Mouse (Mus musculus) cortical plate, adult 2 months (tissue): ENCODE measurements around the gene 4930402F06Rik. TPM values are rescaled to one million over a fixed set of nuclear protein-coding genes. Genes with fewer than 3 reads are reported as not detected.

Experiments used
- H3K27ac ChIP-seq: fragments of 200-500 bp; 2 replicates; pipeline ENCODE4 v1.5.1; 2012; ENCODE audit warnings: low read length, control low read depth, inconsistent platforms; ENCODE audit not compliant: insufficient read depth
- H3K4me1 ChIP-seq: fragments of 200-500 bp; 2 replicates; pipeline ENCODE4 v1.6.1; 2011; ENCODE audit warnings: low read length; ENCODE audit not compliant: control insufficient read depth, insufficient read depth
- H3K4me3 ChIP-seq: fragments of 200-500 bp; 2 replicates; pipeline ENCODE4 v1.5.1; 2011; ENCODE audit warnings: mild to moderate bottlenecking, low read length, control low read depth; ENCODE audit not compliant: insufficient read depth
- CTCF ChIP-seq: fragments of 200-500 bp; IDR thresholded peaks from 2 replicates; pipeline ENCODE4 v1.5.1; 2011; ENCODE audit warnings: mild to moderate bottlenecking, control low read depth, low read length; ENCODE audit not compliant: insufficient read depth; ENCODE audit errors: extremely low read depth
- POLR2A ChIP-seq: fragments of 200-500 bp; IDR thresholded peaks from 2 replicates; pipeline ENCODE4 v1.6.1; 2011; ENCODE audit warnings: mild to moderate bottlenecking, low read length, control low read depth; ENCODE audit not compliant: insufficient read depth; ENCODE audit errors: extremely low read depth
- polyA plus RNA-seq: library from polyadenylated mRNA; depleted of rRNA; stranded (reverse); fragments of >200 nt; gene quantifications from 2 replicates; pipeline ENCODE4 v1.2.3, GENCODE M21; 2012

The 4930402F06Rik gene
- polyA plus RNA-seq, 1 experiment, result not detected

DNA sequence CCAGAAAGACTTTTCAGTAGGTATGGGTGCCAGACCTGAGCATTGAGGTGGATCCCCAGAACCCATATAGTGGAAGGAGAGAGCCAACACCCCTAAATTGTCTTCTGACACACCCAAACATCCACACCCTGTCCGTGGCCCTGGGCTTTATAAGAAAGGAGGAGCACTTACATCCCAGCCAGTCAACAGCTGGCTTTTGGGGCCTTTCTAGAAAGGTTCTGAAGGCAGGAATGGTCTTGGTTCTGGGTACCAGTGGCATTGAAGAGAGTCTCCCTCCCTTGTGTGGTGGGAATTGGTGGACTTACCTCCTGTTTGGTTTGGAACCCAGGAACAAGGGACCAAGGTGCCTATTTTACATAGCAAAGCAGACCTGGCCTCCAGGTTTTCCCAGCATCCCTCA is 9.6 kb upstream of the 4930402F06Rik start:
- Histone ChIP-seq H3K4me1 (no peaks in the 10 kb centered on the region), H3K27ac (no peak overlapping the region), H3K4me3 (no peak overlapping the region)
- TF ChIP-seq CTCF (no peak), POLR2A (no peak)

DNA sequence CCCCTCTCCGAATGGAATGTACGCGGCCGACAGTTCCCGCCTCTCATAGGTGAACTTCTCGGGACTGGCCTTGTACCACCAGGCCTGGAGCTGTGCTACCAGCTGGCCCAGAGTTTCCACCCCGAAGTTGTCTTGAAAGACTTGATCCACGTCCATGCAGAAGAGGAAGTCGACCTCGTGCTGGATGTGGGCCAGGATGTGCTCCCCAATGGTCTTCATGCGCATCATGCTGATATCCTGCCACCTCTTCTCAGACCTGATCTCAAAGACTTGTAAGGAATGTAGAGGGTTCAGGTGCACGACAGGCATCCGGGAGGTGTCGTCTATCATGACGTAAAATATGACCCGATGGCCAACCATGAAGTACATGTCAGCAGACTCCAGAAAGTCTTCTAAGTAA is 5.4 kb upstream of the 4930402F06Rik start:
- Histone ChIP-seq H3K27ac (no peak overlapping the region), H3K4me1 (no peaks in the 10 kb centered on the region), H3K4me3 (no peak overlapping the region)
- TF ChIP-seq POLR2A (no peak), CTCF (no peak)

DNA sequence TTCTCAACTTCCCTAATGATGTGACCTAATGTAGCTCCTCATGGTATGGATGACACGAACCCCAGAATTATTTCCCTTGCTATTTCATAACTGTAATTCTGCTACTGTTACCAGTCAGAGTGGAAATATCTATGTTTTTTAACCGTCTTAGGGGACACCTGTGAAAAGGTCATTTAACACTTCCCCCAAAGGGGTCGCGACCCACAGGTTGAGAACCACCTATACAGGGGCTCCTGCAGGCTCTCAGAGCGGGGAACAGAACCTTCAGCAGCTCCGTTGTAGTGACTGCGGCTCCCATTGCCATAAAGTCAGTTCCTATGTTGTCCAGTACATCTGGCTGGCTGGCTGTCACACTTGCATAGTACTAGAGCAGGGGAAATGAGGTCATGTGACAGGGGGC is 3.8 kb upstream of the 4930402F06Rik start:
- no peak for TF ChIP-seq POLR2A
- TF ChIP-seq CTCF, result no peak
- Histone ChIP-seq H3K4me3 (no peak overlapping the region), H3K27ac (no peak overlapping the region), H3K4me1 (peaks cover 3% of the 10 kb centered on the region)

DNA sequence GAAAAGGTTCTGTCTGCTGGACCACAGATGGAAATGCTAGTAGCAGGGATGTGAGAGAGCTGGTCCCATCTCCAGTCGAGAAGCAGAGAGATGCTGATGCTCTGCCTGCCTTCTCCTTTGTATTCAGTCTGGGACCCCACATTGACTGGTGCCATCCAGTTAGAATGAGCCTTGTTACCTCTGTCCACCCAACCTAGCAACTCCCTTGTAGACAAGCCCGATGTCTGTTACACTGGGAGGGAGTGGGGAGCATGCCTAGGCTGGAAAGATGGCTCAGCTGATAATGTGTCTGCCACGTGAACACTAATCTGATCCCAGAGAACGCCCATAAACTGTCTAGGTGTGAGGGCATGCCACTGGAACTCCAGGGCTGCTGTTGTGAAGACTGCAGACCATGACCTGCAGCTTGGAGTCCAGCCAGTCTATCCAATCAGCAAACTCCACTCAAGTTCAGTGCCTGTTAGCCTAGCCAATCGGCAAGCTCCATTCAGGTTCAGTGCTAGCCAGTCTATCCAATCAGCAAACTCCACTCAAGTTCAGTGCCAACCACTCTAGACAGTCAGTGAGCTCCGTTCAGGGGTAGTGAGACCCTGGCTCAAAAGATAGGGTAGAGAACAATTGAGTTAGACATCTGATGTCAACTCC is 1.3 kb upstream of the 4930402F06Rik start:
- H3K4me1 ChIP-seq, result peaks cover 3% of the 10 kb centered on the region
- no peak overlapping the region for H3K4me3 ChIP-seq
- H3K27ac ChIP-seq, result no peak overlapping the region
- TF ChIP-seq CTCF (no peak), POLR2A (no peak)

DNA sequence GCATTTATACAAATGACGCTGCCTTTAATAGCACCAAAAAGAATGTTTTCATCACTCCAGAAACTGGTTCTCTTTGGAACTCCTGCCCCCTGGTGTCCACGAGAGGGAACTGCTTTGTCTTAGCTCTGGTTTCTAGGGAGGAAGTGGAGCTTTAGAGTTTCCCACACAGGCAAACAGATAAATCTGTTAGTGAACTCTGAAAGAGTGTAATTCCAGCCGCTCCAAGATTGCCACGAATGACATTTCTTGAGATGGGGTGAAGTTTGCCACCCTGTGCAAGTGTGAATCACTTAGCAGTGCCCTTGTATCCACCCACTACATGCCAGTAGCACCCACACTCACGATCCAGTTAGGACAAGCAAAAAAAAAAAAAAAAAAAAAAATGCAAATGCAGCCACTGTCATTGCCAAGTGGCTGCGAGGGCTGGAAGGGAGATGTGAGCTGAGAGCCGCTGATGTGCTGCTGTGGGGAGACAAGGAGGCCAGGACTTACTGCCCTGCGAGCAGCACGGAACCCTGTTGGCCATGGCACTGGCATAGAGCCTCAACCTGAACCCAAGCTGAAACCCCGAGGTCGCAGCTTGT is 707 bp upstream of the 4930402F06Rik start:
- H3K4me1 ChIP-seq, result peaks cover 3% of the 10 kb centered on the region
- no peak overlapping the region for H3K4me3 ChIP-seq
- no peak overlapping the region for H3K27ac ChIP-seq
- TF ChIP-seq POLR2A, result no peak
- TF ChIP-seq CTCF, result peak; percentile 84

DNA sequence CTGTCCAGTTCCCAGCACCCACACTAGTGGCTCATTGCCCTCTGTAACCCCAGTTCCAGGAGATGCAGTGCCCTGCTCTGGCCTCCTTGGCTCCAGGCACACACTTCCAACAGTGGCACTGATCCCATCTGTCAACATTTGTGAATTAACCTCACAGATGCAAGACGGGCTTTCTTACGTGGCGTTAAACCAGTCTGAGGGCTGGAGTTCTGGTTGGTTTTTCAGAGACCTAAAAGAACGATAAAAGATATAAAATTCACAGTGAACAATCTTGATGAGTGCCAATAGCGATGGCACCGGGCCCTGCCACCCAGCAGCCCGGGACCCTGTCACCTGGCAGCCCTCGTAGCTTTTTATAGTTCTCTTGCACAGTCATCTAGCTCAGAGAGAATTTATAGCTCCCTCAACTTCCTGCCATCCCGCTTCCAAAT is 11.5 kb downstream of the 4930402F06Rik start:
- no peak overlapping the region for H3K27ac ChIP-seq
- H3K4me1 ChIP-seq, result no peaks in the 10 kb centered on the region
- no peak for TF ChIP-seq POLR2A
- no peak for TF ChIP-seq CTCF
- no peak overlapping the region for H3K4me3 ChIP-seq

DNA sequence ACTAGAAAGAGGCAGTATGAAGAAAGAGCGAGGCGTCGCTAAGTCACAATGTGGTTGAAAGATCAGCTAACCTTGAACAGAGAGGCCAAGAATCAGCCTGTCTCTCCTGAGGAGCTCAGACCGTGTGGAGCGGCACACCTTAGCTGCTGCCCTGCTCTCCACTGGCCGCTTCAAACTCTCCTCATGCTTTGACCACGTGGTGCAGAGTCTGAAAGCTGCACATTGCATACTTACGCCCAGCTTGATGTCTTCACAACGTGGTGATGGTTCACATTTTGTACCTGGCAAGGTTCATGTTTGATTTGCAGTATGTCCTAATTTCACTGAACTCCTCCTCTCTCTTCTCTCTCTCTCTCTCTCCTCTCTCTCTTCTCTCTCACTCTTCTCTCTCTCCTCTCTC is 17.7 kb downstream of the 4930402F06Rik start:
- no peak overlapping the region for H3K4me3 ChIP-seq
- TF ChIP-seq POLR2A (no peak), CTCF (no peak)
- H3K27ac ChIP-seq, result no peak overlapping the region
- no peaks in the 10 kb centered on the region for H3K4me1 ChIP-seq

DNA sequence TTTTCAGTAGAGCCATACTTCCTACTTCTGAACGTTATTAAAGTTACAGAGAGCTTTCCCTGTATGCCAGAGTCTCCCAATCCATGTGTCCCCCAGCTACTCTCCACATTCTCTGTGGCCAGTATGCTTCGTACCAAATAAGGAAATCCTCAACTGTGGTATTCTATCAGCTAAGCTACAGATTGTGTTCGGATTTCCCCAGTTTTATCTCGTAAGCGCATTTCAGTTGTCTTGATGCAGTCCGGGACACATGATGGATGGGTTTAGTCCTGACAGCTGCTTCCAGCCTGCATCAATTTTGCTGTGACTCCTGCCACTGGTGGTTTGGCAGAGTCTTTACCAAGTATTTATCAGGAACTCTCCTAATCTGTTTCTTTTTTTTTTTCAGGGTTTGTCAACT is 19.4 kb downstream of the 4930402F06Rik start:
- H3K4me1 ChIP-seq, result no peaks in the 10 kb centered on the region
- no peak overlapping the region for H3K27ac ChIP-seq
- TF ChIP-seq CTCF, result no peak
- TF ChIP-seq POLR2A, result no peak
- H3K4me3 ChIP-seq, result no peak overlapping the region

DNA sequence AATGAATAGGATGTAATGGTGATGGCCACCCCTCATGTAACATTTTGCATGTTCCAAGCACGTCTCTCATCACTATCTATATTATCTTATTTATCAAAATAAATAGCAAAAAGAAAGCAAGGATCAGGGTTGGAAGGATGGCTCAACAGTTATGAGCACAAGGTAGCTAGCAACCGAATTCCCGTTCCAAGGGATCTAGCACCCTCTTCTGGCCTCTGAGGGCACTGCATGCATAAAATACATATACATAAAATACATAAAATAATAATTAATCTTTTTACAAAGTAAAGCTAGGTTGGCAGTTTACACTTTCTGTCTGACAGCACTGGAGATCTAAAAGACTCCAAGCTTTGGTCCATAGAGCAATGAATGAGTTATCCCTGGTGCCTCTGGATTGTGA is 24.0 kb downstream of the 4930402F06Rik start:
- no peaks in the 10 kb centered on the region for H3K4me1 ChIP-seq
- no peak overlapping the region for H3K4me3 ChIP-seq
- no peak for TF ChIP-seq POLR2A
- TF ChIP-seq CTCF, result peak; percentile 49
- H3K27ac ChIP-seq, result no peak overlapping the region

DNA sequence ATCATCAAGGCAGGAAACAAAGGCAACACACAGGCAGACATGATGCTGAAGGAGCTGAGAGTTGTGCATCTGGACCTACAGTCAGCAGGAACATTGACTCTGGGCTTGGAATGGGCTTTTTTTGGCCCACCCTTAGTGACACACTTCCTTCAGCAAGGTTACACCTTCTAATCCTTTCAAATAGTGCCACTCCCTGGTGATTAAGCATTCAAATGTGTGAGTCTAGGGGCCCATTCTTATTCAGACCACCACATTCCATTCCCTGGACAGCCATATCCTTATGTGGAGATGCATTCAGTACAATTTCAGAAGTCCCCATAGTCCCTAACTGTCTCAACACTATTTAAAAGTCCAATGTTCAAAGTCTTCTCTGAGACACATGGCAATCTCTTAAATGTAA is 26.3 kb downstream of the 4930402F06Rik start:
- Histone ChIP-seq H3K4me1 (no peaks in the 10 kb centered on the region), H3K27ac (no peak overlapping the region), H3K4me3 (no peak overlapping the region)
- TF ChIP-seq POLR2A, result no peak
- no peak for TF ChIP-seq CTCF
